Mouse (Mus musculus) bone marrow macrophage, adult 2 months (primary cell): ENCODE results near the gene Rasgrp4.

Experiments used
- CTCF ChIP-seq: IDR thresholded peaks from 2 replicates; pipeline ENCODE4 v1.5.1; 2012; ENCODE audit warnings: low read depth, mild to moderate bottlenecking, low read length, moderate library complexity
- POLR2A ChIP-seq: IDR thresholded peaks from 2 replicates; pipeline ENCODE4 v1.6.1; 2012; ENCODE audit warnings: mild to moderate bottlenecking, low read depth, low read length, borderline replicate concordance

DNA sequence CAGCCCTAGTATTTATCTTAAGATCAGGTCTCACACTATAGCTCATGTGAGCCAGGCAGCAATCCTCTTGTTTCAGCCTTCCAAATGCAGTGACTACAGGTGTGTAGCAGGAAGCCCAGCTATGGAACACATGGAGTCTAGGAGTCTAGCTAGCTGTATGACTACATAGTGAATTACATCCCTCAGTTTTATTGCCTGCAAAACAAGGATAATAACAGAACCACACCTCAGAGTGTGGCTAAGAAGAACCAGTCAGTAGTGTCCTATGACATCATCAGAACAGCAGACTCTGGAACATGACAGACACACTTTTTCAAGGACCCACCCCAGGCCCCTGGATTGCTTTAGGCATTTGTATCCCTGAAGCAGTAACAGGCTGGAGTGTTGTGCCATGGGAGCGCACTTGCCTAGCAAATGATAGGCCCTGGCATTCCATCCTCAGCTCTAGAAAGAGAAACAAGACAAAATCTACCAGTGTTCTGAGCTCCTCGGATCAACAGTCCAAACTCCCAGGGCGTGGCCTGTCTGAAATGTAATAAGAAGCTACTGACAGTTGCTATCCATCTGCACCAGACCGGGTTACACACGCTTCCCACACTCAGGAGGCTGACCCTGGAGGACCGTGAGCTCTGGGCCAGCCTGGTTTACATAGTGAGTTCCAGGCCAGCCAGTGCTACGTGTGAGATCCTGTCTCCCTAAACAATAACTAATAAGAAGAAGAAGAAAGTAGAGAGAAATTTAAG, 12.1 kb downstream of the Rasgrp4 start:
- TF ChIP-seq CTCF (no peak), POLR2A (no peak)
